In genomic region chr13:57595032-57595760, GRCm38 (mm10) we compare ENCODE assay signal across 10 mouse cellular contexts.
DNase-seq lines count a peak whose midpoint lies in the region; ATAC-seq lines count a peak whose summit lies in the region.
"Had no signal": no experiment of that assay in that cellular context is flagged by ENCODE, and none has a peak within 500 bp of the region (broad histone marks: within the 10 kb centered on the region; RNA-seq: fewer than 3 reads in every experiment).

No protein-coding gene starts in this region.

- DNase-seq in kidney, postnatal 4 days: peak; percentile 22 to 25
- DNase-seq in kidney, postnatal 36 days: no peak
- peak; percentile 59 for DNase-seq in right cerebral cortex, postnatal 4 days
- DNase-seq in spleen, adult 12 weeks (ENCODE audit: low spot score): no peak
- DNase-seq in heart, postnatal 36 days: no peak
- no peak for DNase-seq in gastrocnemius, adult 18-20 months (ENCODE audit: low spot score)
- DNase-seq: lung, postnatal 14 days; thymus, adult 2 months had no signal

- H3K4me1 ChIP-seq in hindbrain, embryonic 15.5 days (replicated peaks): peaks cover 24% of the 10 kb centered on the region
- H3K4me1 ChIP-seq in limb, embryonic 12.5 days (replicated peaks): peaks cover 8% of the 10 kb centered on the region

- intact Hi-C loops in heart, postnatal 36 days (cut with DNase I): no loop called here

- H3K9ac ChIP-seq in hindbrain, embryonic 15.5 days: no peak overlapping the region
- no peak overlapping the region for H3K9ac ChIP-seq in limb, embryonic 12.5 days (replicated peaks)

- ATAC-seq in hindbrain, embryonic 15.5 days (ENCODE audit: low FRiP score, low read depth): peak; percentile 88
- no peak for ATAC-seq in limb, embryonic 12.5 days (ENCODE audit: insufficient number of reproducible peaks, insufficient read depth, low FRiP score, low TSS enrichment, low read depth)

- no peaks in the 10 kb centered on the region for H3K9me3 ChIP-seq in hindbrain, embryonic 15.5 days
- H3K9me3 ChIP-seq in limb, embryonic 12.5 days: no peaks in the 10 kb centered on the region

- H3K27ac ChIP-seq in hindbrain, embryonic 15.5 days (replicated peaks): peak overlapping the region; percentile 72
- 0 out of 2 replicates have a peak overlapping the region, but pooled peaks have one; percentile 25 for H3K27ac ChIP-seq in limb, embryonic 12.5 days

- peak overlapping the region; percentile 36 for H3K4me2 ChIP-seq in hindbrain, embryonic 15.5 days
- peak overlapping the region; percentile 26 for H3K4me2 ChIP-seq in limb, embryonic 12.5 days

- peaks cover 10% of the 10 kb centered on the region; the same call in 1 of the 2 replicates for H3K27me3 ChIP-seq in hindbrain, embryonic 15.5 days
- no peaks in the 10 kb centered on the region for H3K27me3 ChIP-seq in limb, embryonic 12.5 days

- 17% methylated on average over 15 of the region's 15 CpGs for WGBS in hindbrain, embryonic 15.5 days
- 42% methylated on average over 15 of the region's 15 CpGs for WGBS in limb, embryonic 12.5 days

- no peaks in the 10 kb centered on the region for H3K36me3 ChIP-seq in hindbrain, embryonic 15.5 days
- H3K36me3 ChIP-seq in limb, embryonic 12.5 days: no peaks in the 10 kb centered on the region

- no peak overlapping the region for H3K4me3 ChIP-seq in hindbrain, embryonic 15.5 days
- no peak overlapping the region for H3K4me3 ChIP-seq in limb, embryonic 12.5 days (replicated peaks)

Comparison
In these comparisons a context has a peak if more than half of its experiments do, and no peak if none do; other contexts are left out.
1. DNase-seq: peak in kidney, postnatal 4 days (2 of 2) and right cerebral cortex, postnatal 4 days (single experiment); none in kidney, postnatal 36 days (0 of 2), spleen, adult 12 weeks (single experiment), heart, postnatal 36 days (0 of 2) and gastrocnemius, adult 18-20 months (single experiment).